Mouse (Mus musculus): ENCODE measurements around the gene Paqr9. TPM values are rescaled to one million over a fixed set of nuclear protein-coding genes. Genes with fewer than 3 reads are reported as not detected.

Gene Paqr9
- polyA plus RNA-seq, 2 experiments = 7.5 to 12.2 TPM

DNA sequence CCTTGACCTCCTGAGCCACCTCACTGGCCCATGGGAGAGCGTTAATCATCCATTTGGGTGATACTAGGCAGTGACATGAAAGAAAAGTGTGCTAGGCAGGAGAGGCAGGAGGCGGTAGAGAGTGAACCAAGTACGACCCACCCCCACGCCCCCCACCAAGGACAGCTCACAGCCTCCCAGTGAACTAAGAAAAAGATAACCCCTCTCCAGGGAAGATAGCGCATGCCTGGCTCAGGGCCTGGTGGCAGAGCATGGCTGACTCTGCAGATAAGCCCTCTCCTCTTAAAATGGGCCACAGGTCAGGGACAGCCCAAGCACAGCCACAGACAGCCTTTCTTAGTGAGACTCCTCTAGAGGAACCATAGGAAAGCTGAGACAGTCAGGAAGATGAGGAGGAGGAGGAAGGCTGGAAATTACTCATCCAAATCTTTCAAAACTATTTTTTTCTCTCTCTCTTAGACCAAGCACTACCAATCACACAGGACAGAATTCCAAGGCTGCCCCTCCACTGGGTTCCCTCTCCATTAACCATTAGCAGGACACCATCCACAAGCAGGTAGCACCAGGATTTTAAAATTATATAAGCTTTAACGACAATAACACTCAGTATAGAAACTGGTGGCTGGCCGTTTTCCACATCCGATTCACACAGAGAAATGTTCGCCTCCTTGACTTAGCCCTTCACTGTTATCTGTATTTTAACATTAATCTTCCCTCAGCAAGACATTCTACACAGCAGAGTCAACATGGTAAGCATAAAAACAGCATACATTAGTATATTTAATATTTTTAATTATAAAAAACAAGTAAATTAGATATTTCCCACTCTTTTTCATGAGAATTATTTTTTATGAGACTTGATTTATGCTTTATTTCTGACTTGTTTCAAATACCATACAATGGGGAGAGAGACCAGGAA, 8.3 kb upstream of the Paqr9 start:
- ATAC-seq (ENCODE audit: insufficient read depth) = peak; percentile 73
- peak overlapping the region; percentile 37 for H3K4me2 ChIP-seq (ENCODE audit: low read depth)
- 17% methylated on average over 9 of the region's 9 CpGs for WGBS (ENCODE audit: insufficient replicate concordance)
- H3K27ac ChIP-seq = peak overlapping the region; percentile 61
- DNase-seq (ENCODE audit: low read depth in 3 of 3, low spot score in 3 of 3) = no peak
- no peaks in the 10 kb centered on the region for H3K27me3 ChIP-seq (ENCODE audit: control insufficient read depth, insufficient read depth, low read length)
- H3K36me3 ChIP-seq (replicated peaks; ENCODE audit: control insufficient read depth, insufficient read depth, low read depth) = no peaks in the 10 kb centered on the region
- H3K4me3 ChIP-seq (ENCODE audit: insufficient read depth in 1 of 2, low read depth in 2 of 2, low read length in 2 of 2) = no peak overlapping the region
- TF ChIP-seq CTCF (IDR thresholded peaks at IDR 0.05; ENCODE audit: low read depth) = peak; percentile 26
- peak; percentile 55 for TF ChIP-seq EP300 (IDR thresholded peaks at IDR 0.05; ENCODE audit: low read depth)
- H3K4me1 ChIP-seq (replicated peaks; ENCODE audit: control insufficient read depth in 2 of 2, insufficient read depth in 2 of 2, low read length in 1 of 2) = peaks cover 55 to 74% of the 10 kb centered on the region in 2 experiments
- no peaks in the 10 kb centered on the region for H3K9me3 ChIP-seq (ENCODE audit: control insufficient read depth, low read length)
- H3K9ac ChIP-seq (replicated peaks) = peak overlapping the region; percentile 10

GRCm38 (mm10) chr9:95552175-95552705, 7.2 kb upstream of the Paqr9 start:
- WGBS (ENCODE audit: insufficient replicate concordance) = 68% methylated on average over 10 of the region's 10 CpGs
- Histone ChIP-seq H3K4me3 (ENCODE audit: insufficient read depth in 1 of 2, low read depth in 2 of 2, low read length in 2 of 2) (no peak overlapping the region), H3K27me3 (ENCODE audit: control insufficient read depth, insufficient read depth, low read length) (no peaks in the 10 kb centered on the region), H3K4me2 (ENCODE audit: low read depth) (no peak overlapping the region), H3K9me3 (ENCODE audit: control insufficient read depth, low read length) (no peaks in the 10 kb centered on the region), H3K9ac (replicated peaks) (no peak overlapping the region), H3K36me3 (replicated peaks; ENCODE audit: control insufficient read depth, insufficient read depth, low read depth) (no peaks in the 10 kb centered on the region), H3K27ac (no peak overlapping the region), H3K4me1 (replicated peaks; ENCODE audit: control insufficient read depth in 2 of 2, insufficient read depth in 2 of 2, low read length in 1 of 2) (peaks cover 54 to 74% of the 10 kb centered on the region in 2 experiments)
- ATAC-seq (ENCODE audit: insufficient read depth) (no peak), DNase-seq (ENCODE audit: low read depth in 3 of 3, low spot score in 3 of 3) (no peak)
- TF ChIP-seq CTCF (IDR thresholded peaks at IDR 0.05; ENCODE audit: low read depth) = no peak

DNA sequence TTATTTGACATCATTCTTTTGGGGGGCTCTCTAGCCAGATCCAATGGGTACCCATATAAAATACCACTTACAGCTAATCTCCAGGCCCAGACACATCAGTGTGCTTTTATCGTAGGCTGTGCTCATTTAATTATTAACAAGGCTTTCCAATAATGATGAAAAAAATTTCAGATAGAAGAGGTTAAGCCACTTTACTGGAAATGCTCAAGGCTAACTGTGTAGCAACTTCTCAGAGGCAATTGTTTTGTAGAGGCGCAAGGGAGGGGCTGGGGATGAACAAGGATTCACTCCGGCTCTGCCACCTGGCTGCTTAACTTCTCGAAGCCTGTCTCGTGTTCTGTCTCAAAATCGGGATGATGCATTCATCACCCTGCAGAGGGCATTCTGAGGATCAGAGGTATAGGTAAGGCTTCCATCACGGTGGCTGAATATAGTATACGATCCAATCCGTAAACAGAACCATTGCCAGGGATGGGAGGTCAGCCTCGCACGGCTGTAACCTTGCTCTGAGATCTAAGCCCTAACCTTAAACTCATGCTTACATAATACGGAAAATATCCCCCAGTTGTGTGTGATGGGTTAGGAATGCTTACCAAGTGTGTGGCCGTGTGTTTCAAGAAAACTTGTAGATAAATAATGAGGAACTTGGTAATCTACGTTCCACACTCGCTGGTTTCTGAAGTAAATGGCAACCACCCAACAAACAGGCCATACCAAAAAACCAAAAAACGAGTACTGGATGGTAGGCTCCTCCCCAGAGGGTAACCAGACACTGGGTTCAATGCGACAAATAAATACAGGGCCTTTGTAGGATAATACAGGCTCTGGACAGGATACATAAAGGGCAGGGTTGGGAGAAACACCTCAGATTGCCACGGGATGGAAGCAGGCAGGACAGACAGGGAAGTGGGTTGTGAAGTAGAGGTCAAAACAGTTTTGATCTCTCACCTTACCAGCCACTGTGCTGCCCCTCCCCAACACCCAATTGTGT, 4.9 kb upstream of the Paqr9 start:
- peaks cover 16% of the 10 kb centered on the region for H3K27me3 ChIP-seq (ENCODE audit: control insufficient read depth, insufficient read depth, low read length)
- peaks cover 62 to 74% of the 10 kb centered on the region in 2 experiments for H3K4me1 ChIP-seq (replicated peaks; ENCODE audit: control insufficient read depth in 2 of 2, insufficient read depth in 2 of 2, low read length in 1 of 2)

GRCm38 (mm10) chr9:95555233-95555740, 4.2 kb upstream of the Paqr9 start:
- WGBS (ENCODE audit: insufficient replicate concordance) = 42% methylated on average over 5 of the region's 5 CpGs
- H3K9me3 ChIP-seq (ENCODE audit: control insufficient read depth, low read length) = no peaks in the 10 kb centered on the region
- TF ChIP-seq CTCF (IDR thresholded peaks at IDR 0.05; ENCODE audit: low read depth) = no peak
- no peak for TF ChIP-seq EP300 (IDR thresholded peaks at IDR 0.05; ENCODE audit: low read depth)
- no peak overlapping the region; a peak in 1 of 4 replicates for H3K4me3 ChIP-seq (ENCODE audit: insufficient read depth in 1 of 2, low read depth in 2 of 2, low read length in 2 of 2)
- no peaks in the 10 kb centered on the region for H3K36me3 ChIP-seq (replicated peaks; ENCODE audit: control insufficient read depth, insufficient read depth, low read depth)
- peaks cover 24% of the 10 kb centered on the region for H3K27me3 ChIP-seq (ENCODE audit: control insufficient read depth, insufficient read depth, low read length)
- peak; percentile 36; the same call in 1 of the 2 replicates for ATAC-seq (ENCODE audit: insufficient read depth)
- peak overlapping the region; percentile 43 for H3K9ac ChIP-seq (replicated peaks)
- H3K4me1 ChIP-seq (replicated peaks; ENCODE audit: control insufficient read depth in 2 of 2, insufficient read depth in 2 of 2, low read length in 1 of 2) = peaks cover 62 to 69% of the 10 kb centered on the region in 2 experiments
- DNase-seq (ENCODE audit: low read depth in 3 of 3, low spot score in 3 of 3) = no peak
- H3K27ac ChIP-seq = peak overlapping the region; percentile 75
- peak overlapping the region; percentile 51 for H3K4me2 ChIP-seq (ENCODE audit: low read depth)

More for the DNA sequence above, 4.9 kb upstream of the Paqr9 start:
- H3K27ac ChIP-seq = peak overlapping the region; percentile 75
- H3K4me2 ChIP-seq (ENCODE audit: low read depth) = peak overlapping the region; percentile 51
- no peak overlapping the region for H3K4me3 ChIP-seq (ENCODE audit: insufficient read depth in 1 of 2, low read depth in 2 of 2, low read length in 2 of 2)
- peak overlapping the region; percentile 43 for H3K9ac ChIP-seq (replicated peaks)
- 37% methylated on average over 18 of the region's 18 CpGs for WGBS (ENCODE audit: insufficient replicate concordance)
- peak; percentile 43 for ATAC-seq (ENCODE audit: insufficient read depth)
- TF ChIP-seq EP300 (IDR thresholded peaks at IDR 0.05; ENCODE audit: low read depth) = peak; percentile 74
- TF ChIP-seq CTCF (IDR thresholded peaks at IDR 0.05; ENCODE audit: low read depth) = no peak
- no peaks in the 10 kb centered on the region for H3K36me3 ChIP-seq (replicated peaks; ENCODE audit: control insufficient read depth, insufficient read depth, low read depth)
- DNase-seq (ENCODE audit: low read depth in 3 of 3, low spot score in 3 of 3) = peak; percentile 59 to 61 (median 60)
- H3K9me3 ChIP-seq (ENCODE audit: control insufficient read depth, low read length) = no peaks in the 10 kb centered on the region
